Mouse (Mus musculus) small intestine, adult 2 months (tissue): ENCODE measurements around the gene Snap91.

ENCODE experiments used
- CTCF ChIP-seq: fragments of 200-500 bp; IDR thresholded peaks from 2 replicates; pipeline ENCODE4 v1.5.1; 2012; ENCODE audit warnings: low read depth, mild to moderate bottlenecking, control low read depth, inconsistent platforms, low read length, moderate library complexity, mixed read lengths; ENCODE audit not compliant: insufficient replicate concordance, insufficient read length; ENCODE audit errors: extremely low read depth
- POLR2A ChIP-seq: fragments of 200-500 bp; IDR thresholded peaks from 2 replicates; pipeline ENCODE4 v1.6.1; 2012; ENCODE audit warnings: low read depth, mild to moderate bottlenecking, control low read depth, inconsistent platforms, low read length, moderate library complexity

- no peak for TF ChIP-seq CTCF
- no peak for TF ChIP-seq POLR2A
These were observed 151.4 kb downstream of the Snap91 start for GRCm38 (mm10) chr9:86729084-86729483.
